Mouse (Mus musculus): ENCODE results near the gene Svs5. TPM values are rescaled to one million over a fixed set of nuclear protein-coding genes. Genes with fewer than 3 reads are reported as not detected.
"Not testable (repeated sequence)": the region's sequence is repeated elsewhere in the genome, so short reads cannot be mapped to it uniquely, and the experiment has no call there.

Gene Svs5
- total RNA-seq (2017), result not detected in 3 replicates

DNA sequence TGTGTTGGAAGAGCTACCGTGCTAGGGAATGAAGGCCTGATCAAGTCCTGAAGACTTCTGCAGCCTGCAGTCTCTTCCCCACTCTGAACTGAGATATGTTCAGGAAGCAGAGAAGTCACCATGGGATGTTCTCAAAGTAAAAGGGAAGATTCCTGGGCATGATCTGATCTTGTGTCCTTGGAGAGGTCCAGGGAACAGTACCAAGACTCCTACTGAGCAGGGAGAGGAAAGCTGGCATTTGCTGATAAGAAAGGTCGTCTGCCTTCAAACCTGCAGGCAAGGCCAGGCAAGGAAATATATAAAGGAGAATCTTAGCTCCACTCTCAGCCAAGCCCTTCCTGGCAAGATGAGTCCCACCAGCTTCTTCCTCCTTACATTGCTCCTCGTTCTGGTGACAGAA, at the start of gene Svs5:
Svs5 (plus strand) TSS at position 301 of the 400 bp plus-strand sequence.
- ATAC-seq (replicated peaks; ENCODE audit: insufficient number of reproducible peaks, low FRiP score, low TSS enrichment, poor library complexity, severe bottlenecking), result not testable (repeated sequence)

GRCm38 (mm10) chr2:164288968-164289367, 43.6 kb upstream of the Svs5 start, which contains the start of gene Svs3a:
Svs3a (plus strand) TSS chr2:164289268.
- not testable (repeated sequence) for ATAC-seq (replicated peaks; ENCODE audit: insufficient number of reproducible peaks, low FRiP score, low TSS enrichment, poor library complexity, severe bottlenecking)

- ATAC-seq (replicated peaks; ENCODE audit: insufficient number of reproducible peaks, low FRiP score, low TSS enrichment, poor library complexity, severe bottlenecking), result no peak
Measured at GRCm38 (mm10) chr2:164312599-164312998, 19.9 kb upstream of the Svs5 start.

- not testable (repeated sequence) for ATAC-seq (replicated peaks; ENCODE audit: insufficient number of reproducible peaks, low FRiP score, low TSS enrichment, poor library complexity, severe bottlenecking)
Measured at GRCm38 (mm10) chr2:164315460-164315859, 17.1 kb upstream of the Svs5 start.

DNA sequence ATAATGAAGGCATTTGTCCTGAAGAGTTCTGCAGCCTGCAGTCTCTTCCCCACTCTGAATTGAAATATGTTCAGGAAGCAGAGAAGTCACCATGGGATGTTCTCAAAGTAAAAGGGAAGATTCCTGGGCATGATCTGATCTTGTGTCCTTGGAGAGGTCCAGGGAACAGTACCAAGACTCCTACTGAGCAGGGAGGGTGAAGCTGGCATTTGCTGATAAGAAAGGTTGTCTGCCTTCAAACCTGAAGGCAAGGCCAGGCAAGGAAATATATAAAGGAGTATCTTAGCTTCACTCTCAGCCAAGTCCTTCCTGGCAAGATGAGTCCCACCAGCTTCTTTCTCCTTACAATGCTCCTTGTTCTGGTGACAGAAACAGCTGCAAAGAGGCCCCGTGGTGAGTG, 16.1 kb upstream of the Svs5 start, which contains the start of gene Svs6:
Svs6 (plus strand) TSS at position 301 of the 400 bp plus-strand sequence.
- ATAC-seq (replicated peaks; ENCODE audit: insufficient number of reproducible peaks, low FRiP score, low TSS enrichment, poor library complexity, severe bottlenecking), result not testable (repeated sequence)

DNA sequence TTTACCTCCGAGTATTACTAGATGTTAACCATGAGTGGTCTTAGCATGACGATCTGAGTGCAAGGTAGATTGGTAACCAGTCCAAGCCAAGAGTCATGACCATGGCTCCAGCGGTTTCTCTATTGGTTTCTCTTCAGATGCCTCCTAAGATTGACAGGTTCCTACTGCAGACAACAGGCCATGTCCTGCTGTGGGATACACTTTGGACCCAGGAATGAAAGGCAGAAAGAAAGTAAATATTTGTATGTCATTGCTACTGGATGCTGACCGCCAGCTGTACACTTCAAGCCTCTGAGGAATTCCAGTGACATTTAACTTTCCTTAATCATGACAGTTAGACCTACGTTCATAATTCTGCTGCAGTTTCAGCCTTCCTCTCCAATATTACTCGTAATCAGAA, 11.6 kb upstream of the Svs5 start:
- ATAC-seq (replicated peaks; ENCODE audit: insufficient number of reproducible peaks, low FRiP score, low TSS enrichment, poor library complexity, severe bottlenecking), result no peak

DNA sequence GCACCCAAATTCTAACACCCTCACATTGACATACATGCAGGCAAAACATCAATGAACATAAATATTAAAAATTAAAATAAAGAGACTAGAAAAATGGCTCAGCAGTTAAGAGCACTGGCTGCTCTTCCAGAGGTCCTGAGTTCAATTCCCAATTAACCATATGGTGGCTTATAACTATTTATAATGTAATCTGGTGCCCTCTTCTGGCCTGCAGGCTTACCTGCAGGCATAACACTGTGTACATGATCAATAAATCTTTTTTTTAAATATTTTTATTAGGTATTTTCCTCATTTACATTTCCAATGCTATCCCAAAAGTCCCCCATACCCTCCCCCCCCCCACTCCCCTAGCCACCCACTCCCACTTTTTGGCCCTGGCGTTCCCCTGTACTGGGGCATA, 11.2 kb downstream of the Svs5 start:
- ATAC-seq (replicated peaks; ENCODE audit: insufficient number of reproducible peaks, low FRiP score, low TSS enrichment, poor library complexity, severe bottlenecking), result not testable (repeated sequence)

GRCm38 (mm10) chr2:164347697-164348096, 15.2 kb downstream of the Svs5 start:
- ATAC-seq (replicated peaks; ENCODE audit: insufficient number of reproducible peaks, low FRiP score, low TSS enrichment, poor library complexity, severe bottlenecking), result not testable (repeated sequence)

- ATAC-seq (replicated peaks; ENCODE audit: insufficient number of reproducible peaks, low FRiP score, low TSS enrichment, poor library complexity, severe bottlenecking), result 0 out of 2 replicates have a peak, but pooled peaks have one; percentile 40
Measured at GRCm38 (mm10) chr2:164348980-164349379, 16.4 kb downstream of the Svs5 start.

DNA sequence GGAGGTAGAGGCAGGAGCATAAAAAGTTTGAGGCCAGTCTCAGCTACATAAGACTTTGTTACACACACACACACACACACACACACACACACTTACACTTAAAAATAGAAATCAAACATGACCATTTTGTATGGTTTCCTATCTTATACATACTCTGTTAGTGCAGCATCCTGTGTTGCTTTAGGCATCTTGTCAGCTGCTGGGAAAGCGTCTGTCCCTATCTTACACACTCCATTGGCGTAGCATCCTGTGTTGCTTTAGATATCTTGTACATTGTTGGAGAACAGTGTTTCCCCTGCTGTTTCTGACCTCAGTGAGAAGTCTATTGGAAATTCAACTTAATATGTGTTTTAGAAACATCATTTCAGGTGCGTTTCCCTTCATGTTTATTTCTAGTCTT, 20.2 kb downstream of the Svs5 start:
- ATAC-seq (replicated peaks; ENCODE audit: insufficient number of reproducible peaks, low FRiP score, low TSS enrichment, poor library complexity, severe bottlenecking), result no peak

DNA sequence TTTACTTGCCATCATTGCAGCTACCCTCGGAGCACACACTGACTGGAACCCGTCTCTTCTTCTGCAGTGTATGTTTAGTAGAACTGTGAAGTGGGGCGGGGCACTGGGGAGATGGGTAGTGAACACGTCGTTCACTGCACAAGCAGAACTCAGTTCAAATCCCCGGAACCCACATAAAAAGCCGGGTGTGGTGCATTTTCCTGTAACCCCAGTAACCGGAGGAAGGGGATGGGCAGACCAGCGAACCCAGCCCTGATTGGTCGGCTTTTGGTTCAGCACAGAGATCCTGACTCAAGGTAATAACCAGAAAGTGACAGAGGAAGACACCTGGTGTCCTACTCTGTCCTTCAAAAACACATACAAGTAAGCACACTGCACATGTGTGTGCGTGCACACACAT, 20.8 kb downstream of the Svs5 start:
- ATAC-seq (replicated peaks; ENCODE audit: insufficient number of reproducible peaks, low FRiP score, low TSS enrichment, poor library complexity, severe bottlenecking), result no peak

- peak; percentile 68 for ATAC-seq (replicated peaks; ENCODE audit: insufficient number of reproducible peaks, low FRiP score, low TSS enrichment, poor library complexity, severe bottlenecking)
Measured at GRCm38 (mm10) chr2:164356177-164356967, 23.8 kb downstream of the Svs5 start.

DNA sequence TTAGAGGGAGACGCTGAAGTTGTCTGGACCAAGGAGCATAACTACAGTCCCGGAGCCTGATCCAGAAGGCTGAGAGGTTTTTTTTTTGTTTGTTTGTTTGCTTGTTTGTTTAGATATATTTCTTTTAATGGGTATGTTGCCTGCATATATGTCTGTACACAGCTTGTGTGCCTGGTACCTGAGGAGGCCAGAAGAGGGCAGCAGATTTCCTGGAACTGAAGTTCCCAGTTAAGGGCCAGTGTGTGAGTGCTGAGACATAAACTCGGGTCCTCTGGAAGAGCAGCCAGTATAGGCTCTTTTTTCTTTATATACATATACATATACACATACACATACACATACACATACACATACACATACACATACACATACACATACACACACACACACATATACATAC, 25.8 kb downstream of the Svs5 start:
- ATAC-seq (replicated peaks; ENCODE audit: insufficient number of reproducible peaks, low FRiP score, low TSS enrichment, poor library complexity, severe bottlenecking), result no peak

DNA sequence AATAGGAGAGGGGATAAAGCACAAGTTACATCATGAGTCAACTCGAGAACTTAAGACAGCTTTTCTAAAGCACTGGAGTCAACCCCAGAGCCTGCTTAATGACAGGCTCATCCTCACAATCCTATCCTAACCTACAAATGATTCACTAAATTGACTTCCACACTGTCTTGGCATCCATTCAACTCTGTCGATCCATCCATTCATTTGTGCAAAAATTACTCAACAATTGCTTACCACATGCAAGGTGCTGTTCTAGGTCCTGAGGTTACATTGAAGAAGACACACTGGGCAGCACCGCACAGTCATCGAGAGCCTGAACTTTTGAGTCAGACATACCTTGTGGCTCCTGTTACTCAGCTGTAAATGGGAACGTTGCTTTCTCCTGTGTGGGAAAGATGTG, 26.5 kb downstream of the Svs5 start:
- no peak for ATAC-seq (replicated peaks; ENCODE audit: insufficient number of reproducible peaks, low FRiP score, low TSS enrichment, poor library complexity, severe bottlenecking)

DNA sequence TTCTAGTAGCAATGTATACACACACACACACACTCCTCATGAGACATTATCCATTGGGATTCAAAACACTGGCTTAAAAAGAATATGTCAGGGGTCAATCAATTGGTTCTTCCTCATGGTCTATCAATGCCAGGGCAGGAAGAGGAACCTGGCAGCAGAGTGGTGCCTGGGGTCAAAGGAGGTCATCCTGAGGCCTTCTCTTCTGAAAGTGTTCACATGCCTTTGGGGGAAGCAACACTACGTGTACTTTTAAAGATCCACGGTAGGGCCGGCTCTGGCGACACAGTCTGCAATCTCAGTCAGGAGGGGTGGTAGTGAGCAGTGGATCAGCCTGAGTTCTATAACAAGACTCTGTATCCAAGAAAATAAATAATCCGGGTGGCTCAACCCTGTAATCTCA, 27.1 kb downstream of the Svs5 start:
- ATAC-seq (replicated peaks; ENCODE audit: insufficient number of reproducible peaks, low FRiP score, low TSS enrichment, poor library complexity, severe bottlenecking), result peak; percentile 55; the same call in 1 of the 2 replicates

- no peak for ATAC-seq (replicated peaks; ENCODE audit: insufficient number of reproducible peaks, low FRiP score, low TSS enrichment, poor library complexity, severe bottlenecking)
Measured at GRCm38 (mm10) chr2:164360974-164361657, 28.6 kb downstream of the Svs5 start.

- no peak for ATAC-seq (replicated peaks; ENCODE audit: insufficient number of reproducible peaks, low FRiP score, low TSS enrichment, poor library complexity, severe bottlenecking)
Measured at GRCm38 (mm10) chr2:164366947-164367346, 34.4 kb downstream of the Svs5 start.

DNA sequence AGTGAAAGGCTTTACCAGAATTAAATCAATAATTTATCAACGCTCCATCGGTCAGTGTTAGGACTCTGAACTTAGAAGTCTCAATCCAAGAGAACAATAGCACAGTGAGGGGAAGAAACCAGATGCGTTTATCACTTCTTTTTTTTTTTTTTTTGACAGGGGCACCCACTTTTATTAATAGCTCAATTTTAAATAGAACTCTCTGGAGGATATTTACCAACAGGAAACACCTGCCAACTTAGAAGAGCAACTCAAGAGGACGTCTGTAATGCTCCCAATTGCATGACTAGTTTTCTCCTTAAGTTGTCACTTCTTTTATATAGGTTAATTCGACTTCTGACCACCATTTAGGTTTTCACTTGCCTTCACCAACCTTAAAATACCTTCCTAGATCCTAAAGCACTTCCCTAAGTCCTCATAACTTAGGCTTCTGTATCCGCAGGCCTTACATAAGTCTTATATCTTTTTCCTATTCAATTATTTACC, 36.1 kb downstream of the Svs5 start:
- ATAC-seq (replicated peaks; ENCODE audit: insufficient number of reproducible peaks, low FRiP score, low TSS enrichment, poor library complexity, severe bottlenecking), result no peak

- ATAC-seq (replicated peaks; ENCODE audit: insufficient number of reproducible peaks, low FRiP score, low TSS enrichment, poor library complexity, severe bottlenecking), result no peak
Measured at GRCm38 (mm10) chr2:164371371-164371770, 38.8 kb downstream of the Svs5 start.

Data from monocyte, adult 5-6 weeks (primary cell).